Mouse (Mus musculus) adrenal gland, postnatal 4 days (tissue): ENCODE results near the gene Cad. TPM values are rescaled to one million over a fixed set of nuclear protein-coding genes. Genes with fewer than 3 reads are reported as not detected.
"Not testable (repeated sequence)": the region's sequence is repeated elsewhere in the genome, so short reads cannot be mapped to it uniquely, and the experiment has no call there.

Experiments
- DNase-seq, 2 experiments: peaks; one replicate each; pipeline ENCODE4 v3.0.0; 2021 to 2022; ENCODE audit warnings: low spot score in 2 of 2, mixed read lengths in 2 of 2
- long read RNA-seq, 2 experiments: library from polyadenylated mRNA; stranded (forward); transcript quantifications; one replicate each; pipeline ENCODE4 v2.0.0; 2021
- total RNA-seq, 2 experiments: library from RNA; stranded (reverse); gene quantifications; 2 replicates each; pipeline ENCODE4 v1.2.3; 2021

The Cad gene
- 10 to 100 TPM; 33.0 to 40.2 TPM for total RNA-seq
- long read RNA-seq, experiment 1, partial matches to known transcripts = 5 of 8 reads
- long read RNA-seq, experiment 1, other reads (novel, unspliced or antisense) = 3 of 8 reads
- long read RNA-seq, experiment 2, partial matches to known transcripts = 11 of 16 reads
- long read RNA-seq, experiment 2, other reads (novel, unspliced or antisense) = 5 of 16 reads

GRCm38 (mm10) chr5:31054261-31055215 lies at the start of gene Cad:
Gene Cad, plus strand, starts transcription at chr5:31054780.
- peak; percentile 78 to 89 for DNase-seq

DNA sequence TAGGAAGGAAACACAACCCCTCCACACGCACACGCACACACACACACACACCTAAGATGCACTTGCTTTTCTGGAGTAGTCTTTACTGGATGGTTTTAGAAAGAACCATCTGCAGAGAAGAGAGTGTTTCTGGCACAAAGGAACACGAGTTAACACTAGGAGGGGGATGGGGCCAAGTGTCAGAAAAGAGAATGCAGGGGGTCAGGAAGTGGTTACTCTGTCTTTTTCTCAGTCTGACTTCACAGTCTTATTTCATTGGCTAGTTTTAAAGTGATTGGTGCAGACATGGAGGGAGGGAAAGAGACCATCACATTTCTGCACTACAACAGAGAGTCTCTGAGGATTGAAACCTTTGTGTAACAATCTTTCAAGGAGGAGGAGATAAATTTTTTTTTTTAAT lies 41.8 kb upstream of the Cad start:
- DNase-seq = no peak

DNA sequence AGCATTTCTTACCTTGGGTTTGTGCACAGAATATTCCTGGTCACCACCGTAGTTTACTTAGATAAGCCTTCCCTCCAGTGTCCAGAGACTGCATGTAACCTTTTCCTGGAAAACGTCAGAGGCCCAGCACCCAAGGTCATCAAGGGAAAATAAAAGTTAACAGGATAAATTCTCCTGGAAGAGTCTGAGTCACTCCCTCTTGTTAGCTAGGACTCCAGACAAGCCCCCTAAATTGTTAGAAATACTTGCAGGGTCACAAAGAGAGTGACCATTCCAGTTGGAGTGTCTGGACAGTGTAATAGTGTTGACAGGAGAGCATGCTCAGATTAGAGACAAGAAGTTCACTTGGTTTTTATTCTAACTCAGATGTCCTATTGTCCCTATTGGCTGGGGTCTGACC lies 38.7 kb upstream of the Cad start:
- DNase-seq = no peak

GRCm38 (mm10) chr5:31021790-31022189 lies 32.8 kb upstream of the Cad start:
- not testable (repeated sequence) for DNase-seq

DNA sequence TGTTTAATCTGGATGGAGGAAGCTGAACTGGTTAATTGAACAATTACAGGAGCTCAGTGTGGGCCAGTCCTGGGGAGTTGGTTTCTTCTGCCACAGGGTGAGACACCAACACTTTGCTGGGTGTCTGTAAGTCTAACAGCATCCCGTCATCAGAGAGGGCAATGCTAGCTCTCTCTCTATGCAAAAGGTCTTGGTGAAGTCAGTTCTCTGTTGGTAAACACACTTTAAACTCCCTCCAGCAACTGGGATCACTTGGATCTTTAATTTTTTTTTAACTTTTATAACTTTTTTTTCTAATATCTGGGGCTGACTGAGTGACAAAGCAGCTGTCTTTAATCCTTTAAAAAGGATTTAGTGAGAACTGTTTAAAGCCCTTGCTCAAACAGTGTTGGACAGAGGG lies 31.9 kb upstream of the Cad start:
- no peak for DNase-seq

- no peak for DNase-seq
Measured at GRCm38 (mm10) chr5:31023254-31023653, 31.3 kb upstream of the Cad start.

DNA sequence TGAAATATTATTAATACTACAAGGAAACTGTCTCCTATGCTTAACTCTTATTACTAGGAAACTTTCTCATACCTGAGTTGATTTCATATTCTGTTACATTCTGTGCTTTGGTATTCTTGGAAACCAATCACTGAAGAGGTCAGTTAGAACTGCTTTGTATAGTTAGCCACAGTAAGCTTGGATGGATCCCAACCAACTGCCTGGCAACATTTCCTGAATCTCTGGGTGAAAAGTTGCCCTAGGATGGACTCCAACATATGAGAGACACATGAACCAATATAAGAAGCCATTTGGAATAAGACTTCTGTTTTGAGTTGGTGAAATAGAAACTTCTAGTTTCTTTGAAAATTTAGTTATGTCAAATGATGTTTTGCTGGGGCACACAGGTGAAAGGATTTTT lies 29.9 kb upstream of the Cad start:
- DNase-seq = no peak

DNA sequence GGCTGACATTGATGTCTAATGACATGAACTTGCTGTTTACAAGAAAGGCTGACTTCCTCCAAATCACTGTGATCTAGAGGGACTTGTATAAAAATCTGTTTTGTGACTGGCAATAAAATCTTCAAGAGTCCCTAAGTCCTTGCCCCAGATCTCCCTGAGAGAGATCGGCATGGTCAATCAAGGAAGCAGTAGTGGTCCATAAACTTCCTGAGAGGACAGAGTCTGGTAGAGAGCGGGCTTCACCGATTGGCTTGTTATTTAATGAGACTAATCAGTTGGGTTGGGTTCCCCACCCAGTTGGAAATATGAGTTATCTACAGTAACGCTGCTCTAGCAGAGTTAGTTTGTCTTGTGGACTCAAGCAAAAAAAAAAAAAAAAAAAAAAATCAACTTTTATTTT lies 23.7 kb upstream of the Cad start:
- no peak for DNase-seq

DNA sequence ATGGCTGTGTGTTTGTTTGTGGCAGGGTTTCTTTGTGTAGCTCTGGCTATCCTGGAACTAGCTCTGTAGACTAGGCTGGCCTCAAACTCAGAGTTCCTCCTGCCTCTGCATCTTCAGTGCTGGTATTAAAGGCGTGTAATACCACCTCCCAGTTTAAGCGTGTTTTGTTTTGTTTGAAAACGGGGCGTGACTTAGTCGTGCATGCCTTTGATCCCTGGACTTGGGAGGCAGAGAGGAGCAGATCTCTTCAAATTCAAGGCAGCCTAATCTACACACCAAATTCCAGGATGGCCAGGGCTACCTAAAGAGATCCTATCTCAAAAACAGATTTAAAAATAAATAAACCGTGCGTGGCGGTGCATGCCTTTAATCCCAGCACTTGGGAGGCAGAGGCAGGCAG lies 23.1 kb upstream of the Cad start:
- DNase-seq = no peak

DNA sequence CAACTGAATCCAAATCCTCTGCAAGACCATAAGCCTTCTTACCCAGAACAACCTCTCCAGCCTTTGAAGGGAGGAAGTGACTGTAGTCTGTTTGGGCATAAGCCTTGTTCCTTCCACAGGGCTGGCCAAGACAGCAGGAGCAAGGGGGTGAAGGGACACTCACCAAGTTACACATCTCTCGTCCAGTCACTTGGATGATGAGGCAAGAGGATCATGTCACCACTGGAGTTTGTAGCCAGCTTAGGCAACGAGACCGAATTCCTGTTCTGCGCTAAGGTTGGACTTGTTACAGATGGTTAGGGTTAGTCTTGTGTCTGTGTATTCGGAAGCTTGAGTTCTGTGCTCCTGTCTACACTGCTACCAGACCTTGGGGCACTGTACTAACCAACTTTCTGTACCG lies 19.9 kb upstream of the Cad start:
- no peak for DNase-seq

DNA sequence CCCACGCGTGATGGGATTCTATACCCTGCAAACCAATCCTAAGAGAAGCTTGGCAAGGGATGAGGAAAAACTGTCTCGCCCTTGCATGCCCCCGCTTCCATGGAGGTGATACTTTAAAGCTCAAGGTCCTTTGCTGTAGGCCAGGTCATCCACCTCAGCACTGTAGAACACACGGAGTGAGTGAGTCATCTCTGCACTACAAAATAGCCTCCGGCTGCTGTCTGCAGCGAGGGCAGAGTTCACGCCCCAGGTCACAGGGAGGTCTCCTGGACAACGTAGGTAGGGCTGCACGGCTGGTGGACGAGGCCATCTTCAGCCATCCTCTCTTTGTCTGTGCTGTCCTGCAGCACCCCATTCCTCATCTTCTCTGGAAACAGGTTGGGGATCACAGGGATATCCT lies 18.0 kb upstream of the Cad start:
- DNase-seq = not testable (repeated sequence)

GRCm38 (mm10) chr5:31038171-31038845 lies 16.3 kb upstream of the Cad start:
- no peak for DNase-seq

DNA sequence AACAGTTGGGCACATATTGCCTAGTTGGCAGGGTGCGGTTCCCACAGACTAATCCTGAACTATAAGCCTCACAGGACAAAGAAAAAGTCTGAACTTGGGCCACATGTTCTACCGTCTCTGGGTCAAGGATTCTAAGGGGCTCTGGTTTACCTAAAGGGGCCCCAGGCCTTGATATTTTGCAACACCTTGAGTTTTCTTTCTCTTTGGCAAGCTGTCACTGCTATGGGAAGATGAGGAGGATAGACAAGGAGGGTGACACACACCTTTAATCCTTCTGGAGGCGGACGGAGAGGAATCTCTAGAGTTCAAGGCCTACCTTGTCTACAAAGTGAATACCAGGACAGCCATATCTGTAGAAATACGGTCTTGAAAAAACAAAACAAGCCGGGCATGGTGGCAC lies 8.2 kb upstream of the Cad start:
- no peak for DNase-seq

DNA sequence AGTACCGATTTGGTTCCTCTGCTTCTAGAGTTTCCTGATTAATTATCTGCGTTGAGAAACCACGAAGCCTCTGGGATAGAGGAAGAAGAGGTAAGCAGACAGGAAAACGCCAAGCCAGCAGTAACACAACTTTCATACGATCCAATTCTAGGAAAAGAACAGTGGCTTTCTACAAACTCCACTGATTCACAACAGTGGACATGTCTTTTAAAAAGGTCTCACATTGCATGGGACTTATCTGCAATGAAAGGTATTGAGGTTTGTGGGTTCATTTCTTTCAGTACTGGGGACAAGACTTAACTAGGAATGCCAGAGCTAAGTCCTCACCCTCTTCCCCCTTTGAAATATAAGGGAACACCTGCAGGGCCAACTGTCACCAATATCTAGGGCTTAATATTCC lies 7.5 kb upstream of the Cad start:
- no peak for DNase-seq

GRCm38 (mm10) chr5:31047848-31048762 lies 6.5 kb upstream of the Cad start, which contains the start of gene Atraid:
Gene Atraid, plus strand, starts transcription at chr5:31048312.
- DNase-seq = peak; percentile 92 to 96

- DNase-seq = no peak
Measured at GRCm38 (mm10) chr5:31048763-31049641, 5.6 kb upstream of the Cad start, which contains the start of gene Slc5a6. Gene Slc5a6, minus strand, starts transcription at chr5:31048924.

GRCm38 (mm10) chr5:31050427-31050826 lies 4.2 kb upstream of the Cad start:
- DNase-seq = no peak

GRCm38 (mm10) chr5:31053728-31054127 lies 852 bp upstream of the Cad start:
- not testable (repeated sequence) for DNase-seq

- DNase-seq = no peak
Measured at GRCm38 (mm10) chr5:31055216-31056140, 898 bp downstream of the Cad start.
